Mouse (Mus musculus) megakaryocyte, adult 5-6 weeks (primary cell): ENCODE measurements at regions not wholly inside any gene's neighbourhood (a gene's known extent, or its start where the extent isn't known, plus 50 kb on each side); places are given as distances from the start of the nearest gene placed in this dataset.

ENCODE experiments used
- ATAC-seq: 2 replicates; pipeline ENCODE4 v1.8.0; 2016; ENCODE audit warnings: mild to moderate bottlenecking, inconsistent platforms; ENCODE audit not compliant: poor library complexity, severe bottlenecking

- peak; percentile 76 for ATAC-seq
Measured at GRCm38 (mm10) chr9:115656994-115657713, 252.1 kb upstream of the Gadl1 start.

- no peak for ATAC-seq
Measured at GRCm38 (mm10) chr9:115658477-115658876, 250.8 kb upstream of the Gadl1 start.

- no peak for ATAC-seq
Measured at GRCm38 (mm10) chr9:115660371-115660770, 248.9 kb upstream of the Gadl1 start.

- ATAC-seq: no peak
Measured at GRCm38 (mm10) chr9:115661834-115662425, 247.3 kb upstream of the Gadl1 start.

- no peak for ATAC-seq
Measured at GRCm38 (mm10) chr9:115665337-115666004, 243.8 kb upstream of the Gadl1 start.

- no peak for ATAC-seq
Measured at GRCm38 (mm10) chr9:115666530-115666929, 242.7 kb upstream of the Gadl1 start.

- ATAC-seq: no peak
Measured at GRCm38 (mm10) chr9:115680703-115681576, 228.3 kb upstream of the Gadl1 start.

GRCm38 (mm10) chr9:115681841-115682240 is 227.4 kb upstream of the Gadl1 start:
- no peak for ATAC-seq

- no peak for ATAC-seq
Measured at GRCm38 (mm10) chr9:115683951-115684350, 225.3 kb upstream of the Gadl1 start.

GRCm38 (mm10) chr9:115686605-115687004 is 222.7 kb upstream of the Gadl1 start:
- ATAC-seq: no peak

GRCm38 (mm10) chr9:115692837-115693236 is 216.4 kb upstream of the Gadl1 start:
- ATAC-seq: no peak

- ATAC-seq: no peak
Measured at GRCm38 (mm10) chr9:115703791-115704190, 205.5 kb upstream of the Gadl1 start.

- peak; percentile 63 for ATAC-seq
Measured at GRCm38 (mm10) chr9:115704249-115704648, 205.0 kb upstream of the Gadl1 start.

GRCm38 (mm10) chr9:115705761-115706160 is 203.5 kb upstream of the Gadl1 start:
- no peak for ATAC-seq

GRCm38 (mm10) chr9:115708199-115708934 is 200.9 kb upstream of the Gadl1 start:
- ATAC-seq: no peak

- ATAC-seq: peak; percentile 84
Measured at GRCm38 (mm10) chr9:115710039-115710739, 199.1 kb upstream of the Gadl1 start.

- no peak for ATAC-seq
Measured at GRCm38 (mm10) chr9:115720306-115720705, 188.9 kb upstream of the Gadl1 start.

GRCm38 (mm10) chr9:115720841-115721240 is 188.4 kb upstream of the Gadl1 start:
- ATAC-seq: no peak

GRCm38 (mm10) chr9:115724063-115724462 is 185.2 kb upstream of the Gadl1 start:
- ATAC-seq: no peak

- ATAC-seq: no peak
Measured at GRCm38 (mm10) chr9:115727361-115727760, 181.9 kb upstream of the Gadl1 start.
